Mouse (Mus musculus) limb, embryonic 14.5 days (tissue): ENCODE results near the gene Olfr196. TPM values are rescaled to one million over a fixed set of nuclear protein-coding genes. Genes with fewer than 3 reads are reported as not detected.
"Not testable (repeated sequence)": the region's sequence is repeated elsewhere in the genome, so short reads cannot be mapped to it uniquely, and the experiment has no call there.

ENCODE experiments used
- ATAC-seq: fragments of 200-750 bp; cut with Nextera tagmentation; 2 replicates; pipeline ENCODE4 v1.8.0; 2017; ENCODE audit warnings: low read depth, moderate number of reproducible peaks, moderate TSS enrichment; ENCODE audit not compliant: low FRiP score
- DNase-seq: peaks from one replicate; pipeline ENCODE4 v3.0.0-alpha.2; 2015; ENCODE audit warnings: low spot score
- H3K27ac ChIP-seq: fragments of 300-500 bp; sonication (generic); replicated peaks from 2 replicates; pipeline ENCODE4 v1.5.1; 2014; ENCODE audit warnings: low read depth, mild to moderate bottlenecking, low read length, moderate library complexity, mixed read lengths
- H3K27me3 ChIP-seq: fragments of 300-500 bp; sonication (generic); 2 replicates; pipeline ENCODE4 v1.6.1; 2014; ENCODE audit warnings: low read length, mixed read lengths; ENCODE audit not compliant: control insufficient read depth, insufficient read depth
- H3K36me3 ChIP-seq: fragments of 300-500 bp; sonication (generic); 2 replicates; pipeline ENCODE4 v1.6.1; 2014; ENCODE audit warnings: mild to moderate bottlenecking, low read length, moderate library complexity, mixed read lengths; ENCODE audit not compliant: control insufficient read depth, insufficient read depth
- H3K4me1 ChIP-seq: fragments of 300-500 bp; sonication (generic); 2 replicates; pipeline ENCODE4 v1.6.1; 2014; ENCODE audit warnings: antibody characterized with exemption, low read length, mixed read lengths; ENCODE audit not compliant: control insufficient read depth, insufficient read depth
- H3K4me2 ChIP-seq: fragments of 300-500 bp; sonication (generic); replicated peaks from 2 replicates; pipeline ENCODE4 v1.6.1; 2014; ENCODE audit warnings: low read depth, mild to moderate bottlenecking, low read length, moderate library complexity; ENCODE audit not compliant: severe bottlenecking
- H3K4me3 ChIP-seq: fragments of 300-500 bp; sonication (generic); replicated peaks from 2 replicates; pipeline ENCODE4 v1.5.1; 2014; ENCODE audit warnings: low read length
- H3K9ac ChIP-seq: fragments of 300-500 bp; sonication (generic); 2 replicates; pipeline ENCODE4 v1.6.1; 2014; ENCODE audit warnings: mild to moderate bottlenecking, low read depth, low read length, moderate library complexity; ENCODE audit not compliant: severe bottlenecking
- H3K9me3 ChIP-seq: fragments of 300-500 bp; sonication (generic); 2 replicates; pipeline ENCODE4 v1.6.1; 2016; ENCODE audit warnings: low read length; ENCODE audit not compliant: control insufficient read depth
- POLR2A ChIP-seq: fragments of 200-500 bp; IDR thresholded peaks from 2 replicates; pipeline ENCODE4 v1.8.0; 2012; ENCODE audit warnings: inconsistent platforms, mild to moderate bottlenecking, moderate library complexity, borderline replicate concordance; ENCODE audit not compliant: insufficient read depth, insufficient read length; ENCODE audit errors: extremely low read depth
- WGBS: fragments of 180-500 bp; shearing (Covaris S2); extraction: QIAGEN DNeasy Blood & Tissue Kit; methylation state at CpG from one replicate; pipeline ENCODE4 v1.1.7; 2014; 5-methylcytosine and 5-hydroxymethylcytosine counted together
- polyA plus RNA-seq, 2 experiments: library from polyadenylated mRNA; depleted of rRNA in 1 of 2; stranded (reverse) in 1 of 2; unstranded in 1 of 2; fragments of >200 nt; fragmentation: Nextera tagmentation in 1 of 2; extraction: Ambion mirVana in 1 of 2; gene quantifications; 2 replicates each; pipeline versions ENCODE4 v1.2.1 to v1.2.3; 2012 to 2014

Olfr196 gene
- polyA plus RNA-seq (2012; rRNA removed) (not detected in 2 replicates), polyA plus RNA-seq (2014; fragmentation: Nextera tagmentation; extraction: Ambion mirVana) (not detected in 2 replicates)

- Histone ChIP-seq H3K27ac (no peak within 1 kb of the TSS), H3K4me1 (no peaks in the 10 kb centered on the region), H3K9ac (no peak within 1 kb of the TSS), H3K9me3 (no peaks in the 10 kb centered on the region), H3K4me3 (no peak within 1 kb of the TSS), H3K36me3 (no peaks in the 10 kb centered on the region), H3K27me3 (no peaks in the 10 kb centered on the region), H3K4me2 (no peak within 1 kb of the TSS)
- WGBS: 72% methylated on average over 3 of the region's 3 CpGs
- DNase-seq (no peak), ATAC-seq (no peak)
- no peak for TF ChIP-seq POLR2A
Measured at GRCm38 (mm10) chr16:59170354-59170753, at the start of gene Olfr196. Gene Olfr196 (minus strand): TSS chr16:59170454.

- H3K36me3 ChIP-seq, DNase-seq, H3K4me3 ChIP-seq, H3K4me2 ChIP-seq, ATAC-seq, H3K27ac ChIP-seq, H3K4me1 ChIP-seq, H3K9me3 ChIP-seq, H3K27me3 ChIP-seq, H3K9ac ChIP-seq: not testable (repeated sequence)
- 78% methylated on average over 1 of the region's 1 CpGs for WGBS
Measured at GRCm38 (mm10) chr16:59219667-59220066, 49.4 kb upstream of the Olfr196 start, which contains the start of gene Olfr199. Gene Olfr199 (minus strand): TSS chr16:59219767.

- WGBS: 77% methylated on average over 3 of the region's 3 CpGs
- not testable (repeated sequence) for DNase-seq
Measured at GRCm38 (mm10) chr16:59217861-59218260, 47.6 kb upstream of the Olfr196 start.

GRCm38 (mm10) chr16:59203433-59203832 is 33.2 kb upstream of the Olfr196 start, which contains the start of gene Olfr198:
Gene Olfr198 (minus strand): TSS chr16:59203533.
- WGBS: 76% methylated on average over 1 of the region's 1 CpGs

More at GRCm38 (mm10) chr16:59217861-59218260, 47.6 kb upstream of the Olfr196 start:
- not testable (repeated sequence) for H3K4me2 ChIP-seq, H3K4me3 ChIP-seq, H3K9me3 ChIP-seq, H3K36me3 ChIP-seq, H3K9ac ChIP-seq, H3K4me1 ChIP-seq, ATAC-seq, H3K27me3 ChIP-seq, H3K27ac ChIP-seq

GRCm38 (mm10) chr16:59151996-59152395 is 18.3 kb downstream of the Olfr196 start:
- ATAC-seq: no peak
- Histone ChIP-seq H3K9ac (no peak overlapping the region), H3K4me2 (no peak overlapping the region)

More at GRCm38 (mm10) chr16:59203433-59203832, 33.2 kb upstream of the Olfr196 start, which contains the start of gene Olfr198:
- not testable (repeated sequence) for H3K9me3 ChIP-seq, H3K27ac ChIP-seq, DNase-seq, H3K4me2 ChIP-seq, H3K36me3 ChIP-seq, ATAC-seq, H3K9ac ChIP-seq, H3K27me3 ChIP-seq, H3K4me1 ChIP-seq, H3K4me3 ChIP-seq

GRCm38 (mm10) chr16:59146746-59147145 is 23.5 kb downstream of the Olfr196 start, which contains the start of gene Olfr195:
Gene Olfr195 (plus strand): TSS chr16:59147046.
- DNase-seq (no peak), ATAC-seq (no peak)
- TF ChIP-seq POLR2A: no peak
- WGBS: 88% methylated on average over 1 of the region's 1 CpGs
- H3K27ac ChIP-seq: no peak within 1 kb of the TSS
- no peak within 1 kb of the TSS for H3K9ac ChIP-seq
- H3K4me3 ChIP-seq: no peak within 1 kb of the TSS
- H3K27me3 ChIP-seq: no peaks in the 10 kb centered on the region
- H3K9me3 ChIP-seq: no peaks in the 10 kb centered on the region
- H3K4me1 ChIP-seq: no peaks in the 10 kb centered on the region
- no peak within 1 kb of the TSS for H3K4me2 ChIP-seq
- no peaks in the 10 kb centered on the region for H3K36me3 ChIP-seq

More at GRCm38 (mm10) chr16:59151996-59152395, 18.3 kb downstream of the Olfr196 start:
- DNase-seq: no peak
- Histone ChIP-seq H3K4me3 (no peak overlapping the region), H3K36me3 (no peaks in the 10 kb centered on the region), H3K27me3 (no peaks in the 10 kb centered on the region), H3K4me1 (no peaks in the 10 kb centered on the region), H3K9me3 (no peaks in the 10 kb centered on the region), H3K27ac (no peak overlapping the region)
- TF ChIP-seq POLR2A: no peak
- 73% methylated on average over 2 of the region's 2 CpGs for WGBS
